Mouse (Mus musculus) lung, postnatal 0 days (tissue): Measurements from ENCODE around the gene Dennd5b. TPM values are rescaled to one million over a fixed set of nuclear protein-coding genes. Genes with fewer than 3 reads are reported as not detected.

Experiments
- ATAC-seq: fragments of 200-750 bp; cut with Nextera tagmentation; 2 replicates; pipeline ENCODE4 v1.8.0; 2017; ENCODE audit warnings: moderate library complexity
- DNase-seq: peaks from one replicate; pipeline ENCODE4 v3.0.0-alpha.2; 2016; ENCODE audit warnings: low spot score
- H3K27ac ChIP-seq: fragments of 300-500 bp; sonication (generic); 2 replicates; pipeline ENCODE4 v1.5.1; 2014; ENCODE audit warnings: antibody characterized with exemption, mild to moderate bottlenecking, low read length, mixed read lengths
- H3K27me3 ChIP-seq: fragments of 300-500 bp; sonication (generic); replicated peaks from 2 replicates; pipeline ENCODE4 v1.6.1; 2014; ENCODE audit warnings: low read length, mixed read lengths; ENCODE audit not compliant: insufficient read depth
- H3K36me3 ChIP-seq: fragments of 300-500 bp; sonication (generic); 2 replicates; pipeline ENCODE4 v1.6.1; 2014; ENCODE audit warnings: low read length, mixed read lengths; ENCODE audit not compliant: insufficient read depth
- H3K4me1 ChIP-seq: fragments of 300-500 bp; sonication (generic); 2 replicates; pipeline ENCODE4 v1.6.1; 2014; ENCODE audit warnings: antibody characterized with exemption, low read depth, low read length, mixed read lengths; ENCODE audit not compliant: insufficient read depth
- H3K4me2 ChIP-seq: fragments of 300-500 bp; sonication (generic); replicated peaks from 2 replicates; pipeline ENCODE4 v1.6.1; 2014; ENCODE audit warnings: low read depth, mild to moderate bottlenecking, low read length, moderate library complexity, mixed read lengths
- H3K4me3 ChIP-seq: fragments of 300-500 bp; sonication (generic); 2 replicates; pipeline ENCODE4 v1.5.1; 2014; ENCODE audit warnings: low read depth, low read length
- H3K9ac ChIP-seq: fragments of 300-500 bp; sonication (generic); replicated peaks from 2 replicates; pipeline ENCODE4 v1.6.1; 2014; ENCODE audit warnings: low read depth, mild to moderate bottlenecking
- H3K9me3 ChIP-seq: fragments of 300-500 bp; sonication (generic); 2 replicates; pipeline ENCODE4 v1.6.1; 2016; ENCODE audit warnings: low read length, mixed read lengths
- CTCF ChIP-seq: IDR thresholded peaks from 2 replicates; pipeline ENCODE4 v1.5.1; 2016; ENCODE audit warnings: antibody characterized with exemption, mild to moderate bottlenecking
- EP300 ChIP-seq: IDR thresholded peaks from 2 replicates; pipeline ENCODE4 v1.6.1; 2016; ENCODE audit warnings: antibody characterized with exemption, mild to moderate bottlenecking, control low read depth
- WGBS: fragments of 180-500 bp; shearing (Covaris S2); extraction: QIAGEN DNeasy Blood & Tissue Kit; methylation state at CpG from one replicate; pipeline ENCODE4 v1.1.7; 2014; 5-methylcytosine and 5-hydroxymethylcytosine counted together
- polyA plus RNA-seq: library from polyadenylated mRNA; unstranded; fragments of >200 nt; fragmentation: Nextera tagmentation; extraction: Ambion mirVana; gene quantifications from 2 replicates; pipeline ENCODE4 v1.2.1, GENCODE M21; 2015

Gene Dennd5b
- polyA plus RNA-seq, result 3.6 and 4.3 TPM in 2 replicates

GRCm38 (mm10) chr6:149101076-149101942, at the start of gene Dennd5b:
Dennd5b (minus strand) TSS chr6:149101680.
- peak within 1 kb of the TSS; percentile 89 for H3K4me3 ChIP-seq
- WGBS, result 3% methylated on average over 111 of the region's 124 CpGs
- H3K9ac ChIP-seq, result peak within 1 kb of the TSS; percentile 93
- DNase-seq (peak; percentile 82), ATAC-seq (peak; percentile 93)
- H3K36me3 ChIP-seq, result no peaks in the 10 kb centered on the region
- peak within 1 kb of the TSS; percentile 67 for H3K4me2 ChIP-seq
- peak within 1 kb of the TSS; percentile 96 for H3K27ac ChIP-seq
- no peaks in the 10 kb centered on the region for H3K9me3 ChIP-seq
- H3K4me1 ChIP-seq, result no peaks in the 10 kb centered on the region
- peak; percentile 58; the same call in 1 of the 2 replicates for TF ChIP-seq EP300
- no peak for TF ChIP-seq CTCF
- H3K27me3 ChIP-seq, result no peaks in the 10 kb centered on the region

DNA sequence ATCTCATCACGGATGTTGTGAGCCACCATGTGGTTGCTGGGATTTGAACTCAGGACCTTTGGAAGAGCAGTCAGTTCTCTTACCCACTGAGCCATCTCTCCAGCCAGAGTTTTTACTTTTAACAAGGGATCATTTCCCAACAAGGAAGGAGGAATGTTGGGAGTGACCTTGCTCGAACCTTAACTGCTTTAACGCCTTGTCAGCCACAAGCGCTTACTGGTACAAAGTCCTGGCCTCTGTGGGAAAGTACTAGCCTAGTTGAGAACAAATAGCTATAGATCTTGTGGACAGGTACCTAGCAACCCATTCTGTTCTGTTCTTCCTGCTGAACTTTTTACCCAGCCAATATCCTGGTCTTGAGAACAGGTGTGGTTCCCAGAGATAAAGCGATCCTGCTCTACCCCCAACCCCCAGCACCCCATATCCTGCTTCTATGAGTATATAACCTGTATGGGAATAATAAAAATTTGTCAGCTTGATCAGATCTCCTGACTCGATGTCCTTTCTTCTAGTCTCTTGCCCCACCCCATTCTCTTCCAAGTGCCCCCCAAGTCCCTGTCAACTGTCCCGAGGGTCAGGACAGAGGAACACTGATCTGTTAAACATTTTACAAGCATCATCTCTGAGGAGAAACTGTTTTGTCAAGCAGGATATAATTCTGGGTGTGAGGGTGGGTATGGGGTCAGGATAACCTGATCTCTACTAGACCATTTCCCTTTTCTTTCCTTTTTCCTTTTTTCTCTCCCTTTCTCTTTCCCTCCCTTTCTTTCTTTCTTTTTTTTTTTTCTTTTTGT, 47.2 kb upstream of the Dennd5b start:
- WGBS, result 57% methylated on average over 7 of the region's 7 CpGs
- H3K9ac ChIP-seq, result no peak overlapping the region
- H3K4me3 ChIP-seq, result no peak overlapping the region
- no peaks in the 10 kb centered on the region for H3K4me1 ChIP-seq
- H3K9me3 ChIP-seq, result no peaks in the 10 kb centered on the region
- no peak for TF ChIP-seq CTCF
- 0 out of 2 replicates have a peak, but pooled peaks have one; percentile 15 for TF ChIP-seq EP300
- no peaks in the 10 kb centered on the region for H3K27me3 ChIP-seq
- ATAC-seq (no peak), DNase-seq (no peak)
- H3K27ac ChIP-seq, result no peak overlapping the region
- peaks cover 4% of the 10 kb centered on the region; the same call in 1 of the 2 replicates for H3K36me3 ChIP-seq
- H3K4me2 ChIP-seq, result no peak overlapping the region

GRCm38 (mm10) chr6:149145143-149145542, 43.7 kb upstream of the Dennd5b start:
- no peaks in the 10 kb centered on the region for H3K27me3 ChIP-seq
- H3K36me3 ChIP-seq, result no peaks in the 10 kb centered on the region; the same call in 1 of the 2 replicates
- ATAC-seq (no peak), DNase-seq (no peak)
- H3K4me1 ChIP-seq, result no peaks in the 10 kb centered on the region; the same call in 1 of the 2 replicates
- TF ChIP-seq CTCF, result no peak
- no peak for TF ChIP-seq EP300
- H3K4me2 ChIP-seq, result no peak overlapping the region
- no peak overlapping the region for H3K9ac ChIP-seq
- H3K4me3 ChIP-seq, result no peak overlapping the region
- no peak overlapping the region for H3K27ac ChIP-seq
- H3K9me3 ChIP-seq, result no peaks in the 10 kb centered on the region
- WGBS, result 97% methylated on average over 1 of the region's 1 CpGs

- Histone ChIP-seq H3K27ac (peak overlapping the region; percentile 77), H3K36me3 (no peaks in the 10 kb centered on the region; the same call in 1 of the 2 replicates), H3K9ac (peak overlapping the region; percentile 64), H3K4me2 (peak overlapping the region; percentile 75), H3K27me3 (no peaks in the 10 kb centered on the region), H3K9me3 (no peaks in the 10 kb centered on the region), H3K4me3 (peak overlapping the region; percentile 55), H3K4me1 (no peaks in the 10 kb centered on the region; the same call in 1 of the 2 replicates)
- peak; percentile 93 for DNase-seq
- peak; percentile 98 for ATAC-seq
- TF ChIP-seq EP300 (no peak; the same call in 1 of the 2 replicates), CTCF (no peak)
- WGBS, result 3% methylated on average over 36 of the region's 36 CpGs
Measured at GRCm38 (mm10) chr6:149141393-149142173, 40.1 kb upstream of the Dennd5b start.

DNA sequence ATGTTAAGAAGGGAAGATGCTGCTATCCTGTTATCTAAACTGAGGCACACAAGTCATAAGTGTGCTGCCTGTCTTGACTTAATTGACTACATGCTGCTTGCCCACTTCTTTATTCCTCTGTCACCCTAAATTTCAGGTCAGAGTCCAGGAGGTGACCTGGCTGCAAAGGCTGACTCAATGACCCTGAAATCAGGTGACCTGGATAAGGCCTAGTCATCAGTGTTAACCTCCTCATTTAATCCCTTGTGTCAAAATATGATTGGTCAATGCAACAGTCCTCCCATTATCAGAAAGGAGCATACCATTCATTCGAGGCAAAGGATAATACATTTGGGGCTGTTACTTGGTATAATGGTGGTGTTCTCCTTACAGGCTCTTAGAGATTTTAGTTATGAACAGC, 38.0 kb upstream of the Dennd5b start, which contains the start of gene Etfbkmt:
Etfbkmt (plus strand) TSS at position 379 of the 400 bp plus-strand sequence.
- Histone ChIP-seq H3K9ac (no peak within 1 kb of the TSS), H3K9me3 (no peaks in the 10 kb centered on the region), H3K4me3 (no peak within 1 kb of the TSS), H3K4me1 (no peaks in the 10 kb centered on the region; the same call in 1 of the 2 replicates), H3K4me2 (no peak within 1 kb of the TSS), H3K27ac (no peak within 1 kb of the TSS), H3K27me3 (no peaks in the 10 kb centered on the region), H3K36me3 (no peaks in the 10 kb centered on the region; the same call in 1 of the 2 replicates)
- DNase-seq (no peak), ATAC-seq (no peak)
- TF ChIP-seq CTCF (no peak), EP300 (no peak)
- WGBS, result 62% methylated on average over 1 of the region's 1 CpGs
